Mouse (Mus musculus): Measurements from ENCODE around the gene Ctsz.

- TF ChIP-seq GATA1 (IDR thresholded peaks at IDR 0.05; ENCODE audit: borderline replicate concordance, low read length) (no peak), FLI1 (IDR thresholded peaks at IDR 0.05; ENCODE audit: low read length) (no peak)
Observed at GRCm38 (mm10) chr2:174397065-174397464, 41.8 kb downstream of the Ctsz start.

Measured in megakaryocyte, embryonic 14.5 days (primary cell).